Mouse (Mus musculus) kidney, adult 10 weeks (tissue): Measurements from ENCODE around the gene Olfr974. TPM values are rescaled to one million over a fixed set of nuclear protein-coding genes. Genes with fewer than 3 reads are reported as not detected.

Experiments
- polyA plus RNA-seq: library from polyadenylated mRNA; stranded (reverse); fragments of 350-450 nt; fragmentation: Illumina TruSeq; extraction: RNeasy Lipid Tissue Mini Kit (QIAGEN cat#74804); gene quantifications from one replicate; pipeline ENCODE4 v1.2.3, GENCODE M21; 2014; ENCODE audit warnings: low read depth, low replicate concordance

Olfr974 gene
- polyA plus RNA-seq: not detected

GRCm38 (mm10) chr9:39937201-39937600 lies at the start of gene Olfr974:
Gene Olfr974 (plus strand): TSS chr9:39937501.

GRCm38 (mm10) chr9:39907036-39907435 lies 30.3 kb upstream of the Olfr974 start, which contains the start of gene Olfr229:
Gene Olfr229 (plus strand): TSS chr9:39907336.

GRCm38 (mm10) chr9:39951946-39952345 lies 14.6 kb downstream of the Olfr974 start, which contains the start of gene Olfr975:
Gene Olfr975 (minus strand): TSS chr9:39952046.

GRCm38 (mm10) chr9:39961033-39961432 lies 23.7 kb downstream of the Olfr974 start, which contains the start of gene Olfr976:
Gene Olfr976 (minus strand): TSS chr9:39961133.

GRCm38 (mm10) chr9:39991813-39992212 lies 54.5 kb downstream of the Olfr974 start, which contains the start of gene Olfr978:
Gene Olfr978 (plus strand): TSS chr9:39992113.

Other genes with a start within 250 kb of the Olfr974 start
- gene Olfr149, start 230.4 kb upstream of the Olfr974 start, polyA plus RNA-seq: not detected
- not detected for gene Olfr965, start 226.1 kb upstream of the Olfr974 start, polyA plus RNA-seq
- gene Olfr150, start 206.5 kb upstream of the Olfr974 start, polyA plus RNA-seq: not detected
- not detected for gene Olfr967, start 191.3 kb upstream of the Olfr974 start, polyA plus RNA-seq
- gene Olfr968, start 154.2 kb upstream of the Olfr974 start, polyA plus RNA-seq: not detected
- gene Olfr969, start 146.6 kb upstream of the Olfr974 start, polyA plus RNA-seq: not detected
- gene Olfr970, start 128.6 kb upstream of the Olfr974 start, polyA plus RNA-seq: not detected
- gene Olfr971, start 100.6 kb upstream of the Olfr974 start, polyA plus RNA-seq: not detected
- gene Olfr972, start 71.1 kb upstream of the Olfr974 start, polyA plus RNA-seq: not detected
- not detected for gene Olfr229, start 30.2 kb upstream of the Olfr974 start, polyA plus RNA-seq
- not detected for gene Olfr975, start 14.5 kb downstream of the Olfr974 start, polyA plus RNA-seq
- not detected for gene Olfr976, start 23.6 kb downstream of the Olfr974 start, polyA plus RNA-seq
- not detected for gene Olfr978, start 54.6 kb downstream of the Olfr974 start, polyA plus RNA-seq
- not detected for gene Olfr979, start 66.0 kb downstream of the Olfr974 start, polyA plus RNA-seq
- gene Olfr980, start 72.1 kb downstream of the Olfr974 start, polyA plus RNA-seq: not detected
- not detected for gene Olfr981, start 84.0 kb downstream of the Olfr974 start, polyA plus RNA-seq
- not detected for gene Olfr982, start 136.3 kb downstream of the Olfr974 start, polyA plus RNA-seq
- gene Olfr983, start 156.1 kb downstream of the Olfr974 start, polyA plus RNA-seq: not detected
- gene Olfr984, start 176.7 kb downstream of the Olfr974 start, polyA plus RNA-seq: not detected
- not detected for gene Olfr985, start 192.7 kb downstream of the Olfr974 start, polyA plus RNA-seq
- gene Tmem225, start 210.6 kb downstream of the Olfr974 start, polyA plus RNA-seq: not detected
- not detected for gene Olfr986, start 243.4 kb downstream of the Olfr974 start, polyA plus RNA-seq